Mouse (Mus musculus) embryonic fibroblast, embryonic 13.5 days (primary cell): ENCODE measurements around the gene Ccdc39. TPM values are rescaled to one million over a fixed set of nuclear protein-coding genes. Genes with fewer than 3 reads are reported as not detected.
A peak's percentile ranks its signal among the peaks of the same experiment; 100 is the strongest.

ENCODE experiments used
- H3K27ac ChIP-seq: 2 replicates; pipeline ENCODE4 v1.5.1; 2012; ENCODE audit warnings: low read length, control low read depth, inconsistent platforms; ENCODE audit not compliant: insufficient read depth
- H3K4me1 ChIP-seq: 2 replicates; pipeline ENCODE4 v1.6.1; 2011; ENCODE audit warnings: low read length; ENCODE audit not compliant: control insufficient read depth, insufficient read depth
- H3K4me3 ChIP-seq: 2 replicates; pipeline ENCODE4 v1.5.1; 2011; ENCODE audit warnings: mild to moderate bottlenecking, control low read depth, low read length; ENCODE audit not compliant: insufficient read depth
- CTCF ChIP-seq: IDR thresholded peaks from 2 replicates; pipeline ENCODE4 v1.5.1; 2011; ENCODE audit warnings: mild to moderate bottlenecking, control low read depth, low read length, moderate library complexity, borderline replicate concordance; ENCODE audit not compliant: insufficient read depth
- POLR2A ChIP-seq: IDR thresholded peaks from 2 replicates; pipeline ENCODE4 v1.6.1; 2011; ENCODE audit warnings: low read depth, mild to moderate bottlenecking, control low read depth, low read length, moderate library complexity
- polyA plus RNA-seq: library from polyadenylated mRNA; stranded (reverse); fragments of >200 nt; gene quantifications from 2 replicates; pipeline ENCODE4 v1.2.4, GENCODE M21; 2011; ENCODE audit warnings: low read depth; ENCODE audit not compliant: missing spikeins, insufficient read length

Ccdc39 gene
- polyA plus RNA-seq, 1 experiment: 4.1 TPM

- peak within 1 kb of the TSS; percentile 92 for H3K27ac ChIP-seq
- no peaks in the 10 kb centered on the region for H3K4me1 ChIP-seq
- H3K4me3 ChIP-seq: peak within 1 kb of the TSS; percentile 100
- TF ChIP-seq POLR2A: peak; percentile 70
- TF ChIP-seq CTCF: 0 out of 2 replicates have a peak, but pooled peaks have one; percentile 6
Observed at GRCm38 (mm10) chr3:33799617-33800512, 44.2 kb downstream of the Ccdc39 start, which contains the start of gene Ttc14. Ttc14 (plus strand) TSS chr3:33799832.

- H3K4me3 ChIP-seq: no peak overlapping the region
- H3K27ac ChIP-seq: no peak overlapping the region
- TF ChIP-seq CTCF: no peak
- TF ChIP-seq POLR2A: no peak
- H3K4me1 ChIP-seq: no peaks in the 10 kb centered on the region
Observed at GRCm38 (mm10) chr3:33790975-33791374, 53.1 kb downstream of the Ccdc39 start.

Other genes with a start within 250 kb of the Ccdc39 start
- 60.5 and 63.4 TPM in 2 replicates for gene Ttc14, start 44.5 kb downstream of the Ccdc39 start, polyA plus RNA-seq
- 143 and 156 TPM in 2 replicates for gene Fxr1, start 175.6 kb upstream of the Ccdc39 start, polyA plus RNA-seq
- 53.3 and 56.6 TPM in 2 replicates for gene Dnajc19, start 237.0 kb upstream of the Ccdc39 start, polyA plus RNA-seq